Mouse (Mus musculus) olfactory bulb, adult 2 months (tissue): ENCODE results near the gene Crhr1.

ENCODE experiments used
- CTCF ChIP-seq: fragments of 200-500 bp; IDR thresholded peaks from 2 replicates; pipeline ENCODE4 v1.5.1; 2012; ENCODE audit warnings: low read depth, mild to moderate bottlenecking, low read length, moderate library complexity; ENCODE audit not compliant: insufficient read depth
- POLR2A ChIP-seq: fragments of 200-500 bp; IDR thresholded peaks from 2 replicates; pipeline ENCODE4 v1.6.1; 2012; ENCODE audit warnings: mild to moderate bottlenecking, low read depth, low read length, moderate library complexity; ENCODE audit not compliant: insufficient read depth

- TF ChIP-seq POLR2A, result no peak
- peak; percentile 76; the same call in 1 of the 2 replicates for TF ChIP-seq CTCF
Observed at GRCm38 (mm10) chr11:104131756-104132155, 899 bp upstream of the Crhr1 start.
